Mouse (Mus musculus) T-helper 17 cell (primary cell): ENCODE measurements around the gene Rab5if.

Experiments used
- in situ Hi-C, 2 experiments: fragments of 300-600 bp; cut with MboI, MseI; formaldehyde crosslinking; loops; 1 replicate in 1 of 2; 2 replicates in 1 of 2; pipeline ENCODE4 v1.15.1; 2025; ENCODE audit warnings: high pct_unique_total_duplicates in 2 of 2

The Rab5if gene

DNA sequence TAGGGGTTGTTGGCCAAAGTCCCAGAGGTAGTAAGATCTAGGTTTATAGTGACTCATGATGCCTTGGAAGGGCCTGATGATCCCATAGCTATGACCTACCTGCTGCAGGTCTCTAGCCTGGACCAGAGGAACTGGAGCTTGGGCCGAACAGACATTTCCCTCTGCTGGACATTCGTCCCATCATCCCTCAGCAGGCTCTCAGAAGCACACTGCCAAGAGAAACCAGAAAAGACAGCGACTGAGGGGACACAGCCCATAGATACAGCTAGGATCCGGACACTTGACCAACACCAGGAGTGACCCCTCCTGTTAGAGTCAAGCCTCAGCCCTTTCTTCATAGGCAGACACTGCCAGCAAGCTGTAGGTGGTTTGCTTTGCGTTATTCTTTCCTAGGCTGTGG, 60.1 kb downstream of the Rab5if start:
- in situ Hi-C loops = loop anchor here in 1 of 2 experiments (10.0 kb wide), 1 partner anchor 1832 kb away; no protein-coding TSS in a partner anchor
